Mouse (Mus musculus) forebrain, embryonic 10.5 days (tissue): ENCODE measurements at regions not wholly inside any gene's neighbourhood (a gene's known extent, or its start where the extent isn't known, plus 50 kb on each side); places are given as distances from the start of the nearest gene placed in this dataset.

Experiments
- DNase-seq: peaks from one replicate; pipeline ENCODE4 v3.0.0-alpha.2; 2017; ENCODE audit warnings: low spot score; ENCODE audit errors: extremely low spot score
- H3K27ac ChIP-seq: fragments of 300-500 bp; sonication (generic); 2 replicates; pipeline ENCODE4 v1.5.1; 2016; ENCODE audit warnings: mild to moderate bottlenecking
- H3K27me3 ChIP-seq: fragments of 300-500 bp; sonication (generic); 2 replicates; pipeline ENCODE4 v1.6.1; 2016; ENCODE audit warnings: mild to moderate bottlenecking; ENCODE audit not compliant: poor library complexity, severe bottlenecking
- H3K36me3 ChIP-seq: fragments of 300-500 bp; sonication (generic); replicated peaks from 2 replicates; pipeline ENCODE4 v1.6.1; 2016; ENCODE audit warnings: mild to moderate bottlenecking, moderate library complexity
- H3K4me1 ChIP-seq: fragments of 300-500 bp; sonication (generic); 2 replicates; pipeline ENCODE4 v1.6.1; 2016
- H3K4me3 ChIP-seq: fragments of 300-500 bp; sonication (generic); 2 replicates; pipeline ENCODE4 v1.5.1; 2016; ENCODE audit warnings: mild to moderate bottlenecking, moderate library complexity
- H3K9me3 ChIP-seq: fragments of 300-500 bp; sonication (generic); 2 replicates; pipeline ENCODE4 v1.6.1; 2016; ENCODE audit warnings: mild to moderate bottlenecking, moderate library complexity
- WGBS: fragments of 180-500 bp; shearing (Covaris S2); methylation state at CpG from one replicate; pipeline ENCODE4 v1.1.7; 2016; 5-methylcytosine and 5-hydroxymethylcytosine counted together

DNA sequence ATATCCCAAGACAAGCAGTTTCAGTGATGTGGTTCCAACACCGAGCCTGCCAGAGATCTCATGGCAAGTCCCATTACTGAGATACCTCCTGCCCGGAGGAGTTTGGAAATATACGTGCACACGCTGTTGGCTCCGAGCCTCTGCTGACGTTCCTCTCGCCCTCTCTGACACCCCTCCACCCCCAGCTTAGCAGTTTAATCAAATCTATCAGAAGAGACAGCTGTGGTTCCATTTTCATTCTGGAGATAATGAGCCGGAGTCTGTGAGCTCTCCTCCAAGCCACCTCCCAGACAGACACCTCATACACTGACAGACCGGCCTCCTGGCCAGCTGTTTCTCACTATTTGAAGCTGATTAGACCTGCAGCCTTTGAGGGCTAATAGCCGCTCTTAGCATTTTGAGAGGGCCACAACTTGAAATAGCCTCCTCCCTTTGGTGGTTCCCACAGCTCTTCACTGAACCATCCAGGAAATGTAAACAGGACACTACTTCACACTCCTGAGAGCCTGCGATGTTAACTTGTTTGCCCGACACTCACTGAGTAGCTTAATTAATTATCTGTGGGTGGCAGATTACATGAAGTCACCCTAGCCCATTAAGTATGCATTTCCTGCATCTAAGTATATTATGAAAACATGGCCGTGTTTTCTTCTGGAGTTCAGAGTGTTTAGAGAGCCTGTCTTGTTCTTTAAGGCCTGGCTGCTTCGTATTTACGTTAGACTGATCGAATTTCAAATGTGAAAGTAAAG lies 180.3 kb upstream of the Lrig3 start:
- H3K27ac ChIP-seq, result peak overlapping the region; percentile 87
- H3K9me3 ChIP-seq, result peaks cover 6% of the 10 kb centered on the region; the same call in 1 of the 2 replicates
- DNase-seq, result peak; percentile 27
- no peaks in the 10 kb centered on the region for H3K36me3 ChIP-seq
- WGBS, result 17% methylated on average over 16 of the region's 16 CpGs
- H3K4me3 ChIP-seq, result peak overlapping the region; percentile 44; the same call in 1 of the 2 replicates
- no peaks in the 10 kb centered on the region for H3K27me3 ChIP-seq
- peaks cover 50% of the 10 kb centered on the region for H3K4me1 ChIP-seq

DNA sequence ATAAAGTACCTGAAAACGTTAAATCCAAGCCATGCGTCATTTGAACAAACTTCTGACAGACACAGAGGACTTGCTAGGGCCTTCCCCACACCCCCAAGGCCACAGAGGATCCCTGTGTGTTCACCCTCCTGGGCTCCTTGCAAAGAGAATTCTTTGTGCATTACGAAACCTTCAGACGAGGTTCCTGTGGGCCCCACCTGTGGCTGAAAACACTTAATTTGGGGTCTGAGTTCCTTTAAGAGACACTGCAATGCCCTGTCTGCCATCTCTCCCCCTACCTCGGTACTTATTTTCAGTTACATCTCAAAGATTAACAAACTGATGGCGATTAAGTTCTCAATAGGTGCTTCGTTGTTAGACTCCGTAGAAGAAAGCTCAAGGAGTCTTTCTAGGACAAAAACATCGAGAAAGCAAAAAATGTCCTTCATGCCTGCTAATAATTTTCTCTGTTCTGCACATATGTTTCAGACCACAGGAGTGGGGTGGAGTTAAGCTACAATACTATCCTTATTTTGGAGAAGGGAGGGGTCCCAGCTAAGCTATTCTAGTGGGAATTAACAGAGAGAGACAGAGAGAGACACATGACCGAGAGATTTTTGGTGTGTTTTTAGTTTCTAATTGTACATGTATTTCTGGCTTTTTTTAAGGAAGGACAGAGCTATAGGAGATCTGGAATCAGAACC lies 179.6 kb upstream of the Lrig3 start:
- Histone ChIP-seq H3K36me3 (no peaks in the 10 kb centered on the region), H3K4me1 (peaks cover 50% of the 10 kb centered on the region), H3K27ac (peak overlapping the region; percentile 87), H3K27me3 (no peaks in the 10 kb centered on the region), H3K9me3 (peaks cover 6% of the 10 kb centered on the region; the same call in 1 of the 2 replicates), H3K4me3 (peak overlapping the region; percentile 44)
- DNase-seq, result no peak
- WGBS, result 3% methylated on average over 10 of the region's 10 CpGs

DNA sequence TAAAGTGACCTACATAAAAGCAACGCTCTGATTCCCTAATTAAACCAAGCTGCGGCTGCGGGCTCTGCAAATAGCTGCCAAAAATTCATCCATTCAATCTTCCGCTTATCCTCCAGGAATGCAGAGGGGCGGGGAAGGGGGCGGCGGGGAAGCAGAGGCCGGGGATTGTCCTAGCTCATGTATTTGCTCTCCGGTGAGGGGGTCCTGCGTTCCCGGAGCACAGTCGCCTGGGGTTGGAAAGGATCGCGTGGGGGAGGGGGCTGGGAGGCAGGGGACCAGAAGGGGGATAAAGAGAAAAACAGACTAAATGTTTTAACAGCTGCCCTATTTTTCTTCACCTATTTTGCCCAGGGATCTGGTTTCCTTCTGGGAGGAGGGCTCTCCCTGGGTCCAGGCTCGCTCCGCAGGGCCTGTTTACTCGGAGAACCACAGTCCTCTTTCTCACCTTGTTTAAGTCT lies 179.1 kb upstream of the Lrig3 start:
- peaks cover 6% of the 10 kb centered on the region; the same call in 1 of the 2 replicates for H3K9me3 ChIP-seq
- peak; percentile 86 for DNase-seq
- H3K27me3 ChIP-seq, result no peaks in the 10 kb centered on the region
- no peaks in the 10 kb centered on the region for H3K36me3 ChIP-seq
- WGBS, result 1% methylated on average over 17 of the region's 17 CpGs
- peaks cover 50% of the 10 kb centered on the region for H3K4me1 ChIP-seq
- peak overlapping the region; percentile 87 for H3K27ac ChIP-seq
- H3K4me3 ChIP-seq, result peak overlapping the region; percentile 44

DNA sequence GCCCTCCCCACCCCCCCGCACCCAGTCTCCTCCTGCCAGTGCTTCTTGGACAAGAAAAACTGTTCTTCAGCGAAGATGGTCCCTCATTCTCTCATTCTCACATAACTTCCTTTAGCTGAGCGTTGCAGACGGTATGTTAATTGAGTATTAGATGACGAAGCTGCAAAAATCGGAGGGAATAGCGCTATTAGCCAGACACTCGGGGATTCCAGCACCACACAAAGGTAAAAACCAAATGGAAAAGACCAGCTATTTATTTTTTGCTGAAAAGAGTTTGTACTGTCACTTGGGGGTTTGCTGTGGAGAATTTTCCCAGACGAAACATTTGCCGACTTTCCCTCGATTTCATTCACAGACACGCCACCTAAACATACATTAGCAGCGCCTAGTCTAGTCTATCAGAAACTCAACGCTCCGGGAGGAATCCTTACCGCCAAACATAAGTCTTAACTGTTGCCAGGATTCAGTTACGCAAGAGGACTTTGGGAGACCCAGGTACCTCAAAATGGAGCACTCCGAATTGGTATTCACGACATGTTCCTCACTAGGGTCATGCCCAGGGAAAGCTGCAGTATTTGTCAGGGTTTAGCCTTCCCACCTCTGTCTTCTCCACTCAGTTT lies 178.4 kb upstream of the Lrig3 start:
- WGBS, result 45% methylated on average over 19 of the region's 19 CpGs
- DNase-seq, result no peak

DNA sequence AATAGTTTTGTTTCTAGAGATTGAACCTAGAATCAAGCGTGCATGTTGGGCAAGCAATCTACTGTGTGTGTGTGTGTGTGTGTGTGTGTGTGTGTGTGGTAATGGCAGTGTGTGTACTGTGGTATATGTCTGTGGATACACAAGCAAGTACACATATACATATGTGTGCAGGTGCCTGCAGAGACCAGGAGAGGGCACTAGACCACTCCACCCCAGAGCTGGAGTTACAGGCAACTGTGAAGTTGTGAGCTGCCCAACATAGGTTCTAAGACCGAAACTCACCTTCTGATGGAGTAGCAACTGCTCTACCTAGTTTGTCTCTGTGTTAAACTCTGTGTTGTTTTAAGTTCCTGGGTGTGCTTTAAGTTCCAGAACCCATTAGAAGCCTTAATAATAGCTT lies 177.7 kb upstream of the Lrig3 start:
- peaks cover 38% of the 10 kb centered on the region for H3K4me1 ChIP-seq
- no peak overlapping the region for H3K4me3 ChIP-seq
- peaks cover 12% of the 10 kb centered on the region for H3K9me3 ChIP-seq
- WGBS, result 94% methylated on average over 2 of the region's 2 CpGs
- H3K27ac ChIP-seq, result no peak overlapping the region
- DNase-seq, result no peak
- no peaks in the 10 kb centered on the region for H3K27me3 ChIP-seq
- no peaks in the 10 kb centered on the region for H3K36me3 ChIP-seq

More for the DNA sequence above, 178.4 kb upstream of the Lrig3 start:
- Histone ChIP-seq H3K36me3 (no peaks in the 10 kb centered on the region), H3K27me3 (no peaks in the 10 kb centered on the region), H3K9me3 (peaks cover 6% of the 10 kb centered on the region; the same call in 1 of the 2 replicates), H3K4me3 (peak overlapping the region; percentile 44), H3K27ac (peak overlapping the region; percentile 87), H3K4me1 (peaks cover 45% of the 10 kb centered on the region)

DNA sequence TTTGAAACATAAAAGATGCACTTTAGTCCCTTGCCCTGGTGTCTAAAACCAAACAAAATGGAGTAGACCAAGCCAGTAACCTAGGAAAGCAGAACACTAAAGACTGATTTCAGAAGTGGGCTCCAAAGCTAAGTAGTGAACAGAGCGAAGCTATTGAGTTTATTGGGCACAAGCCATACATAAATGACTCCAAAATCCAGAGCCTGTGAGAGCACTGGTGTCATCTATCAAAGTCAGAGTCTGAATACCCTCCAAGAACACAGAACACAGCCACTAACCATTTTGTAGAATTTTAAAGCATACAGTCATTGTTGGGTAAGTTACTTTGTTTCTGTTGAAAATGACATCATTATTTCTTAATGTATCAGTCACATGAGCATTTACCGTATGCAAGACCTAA lies 175.0 kb upstream of the Lrig3 start:
- H3K4me1 ChIP-seq, result peaks cover 25% of the 10 kb centered on the region
- H3K36me3 ChIP-seq, result no peaks in the 10 kb centered on the region
- H3K4me3 ChIP-seq, result no peak overlapping the region
- 91% methylated on average over 2 of the region's 2 CpGs for WGBS
- DNase-seq, result no peak
- H3K27me3 ChIP-seq, result no peaks in the 10 kb centered on the region
- no peak overlapping the region for H3K27ac ChIP-seq
- H3K9me3 ChIP-seq, result peaks cover 19% of the 10 kb centered on the region

DNA sequence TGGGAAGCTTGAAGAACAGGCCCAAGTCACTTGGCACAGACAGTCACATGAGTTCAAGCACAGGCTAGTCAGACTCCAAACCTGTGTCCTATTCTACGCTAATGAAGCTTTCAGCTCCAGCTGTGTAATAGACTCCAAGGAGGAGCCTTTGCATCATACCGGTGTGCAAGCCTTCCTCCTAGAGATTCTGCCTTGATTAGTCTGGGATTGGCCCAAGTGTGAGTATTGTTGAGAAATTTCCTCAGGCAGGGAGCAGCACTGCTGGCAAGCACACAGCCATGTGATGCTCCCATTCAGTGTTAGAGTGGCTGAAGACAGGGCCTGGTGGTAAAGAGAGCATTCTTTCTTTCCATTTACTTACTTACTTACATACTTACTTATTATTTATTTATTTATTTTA lies 171.5 kb upstream of the Lrig3 start:
- peaks cover 6% of the 10 kb centered on the region for H3K4me1 ChIP-seq
- peaks cover 13% of the 10 kb centered on the region for H3K9me3 ChIP-seq
- no peaks in the 10 kb centered on the region for H3K36me3 ChIP-seq
- peaks cover 8% of the 10 kb centered on the region; the same call in 1 of the 2 replicates for H3K27me3 ChIP-seq
- H3K27ac ChIP-seq, result no peak overlapping the region
- WGBS, result 98% methylated on average over 2 of the region's 2 CpGs
- no peak overlapping the region for H3K4me3 ChIP-seq
- no peak for DNase-seq

DNA sequence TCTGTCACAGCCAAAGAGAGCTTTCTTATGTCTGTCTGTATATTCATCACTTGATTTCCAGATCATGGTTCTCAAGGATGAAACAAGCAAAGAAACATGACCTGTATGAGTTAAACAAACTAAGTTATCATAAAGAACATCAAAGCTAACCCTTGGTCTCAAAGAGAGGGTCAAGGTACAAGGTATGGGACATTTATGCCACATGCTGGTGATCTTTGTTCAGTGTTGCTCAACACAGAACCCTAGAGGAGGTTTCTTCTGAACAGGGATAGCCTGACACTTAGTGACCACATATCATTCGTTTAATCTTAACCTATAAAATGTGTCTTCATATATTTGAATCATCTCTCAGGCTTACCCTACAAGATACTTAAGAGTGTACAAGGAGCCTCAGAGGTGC lies 170.6 kb upstream of the Lrig3 start:
- no peak overlapping the region for H3K27ac ChIP-seq

DNA sequence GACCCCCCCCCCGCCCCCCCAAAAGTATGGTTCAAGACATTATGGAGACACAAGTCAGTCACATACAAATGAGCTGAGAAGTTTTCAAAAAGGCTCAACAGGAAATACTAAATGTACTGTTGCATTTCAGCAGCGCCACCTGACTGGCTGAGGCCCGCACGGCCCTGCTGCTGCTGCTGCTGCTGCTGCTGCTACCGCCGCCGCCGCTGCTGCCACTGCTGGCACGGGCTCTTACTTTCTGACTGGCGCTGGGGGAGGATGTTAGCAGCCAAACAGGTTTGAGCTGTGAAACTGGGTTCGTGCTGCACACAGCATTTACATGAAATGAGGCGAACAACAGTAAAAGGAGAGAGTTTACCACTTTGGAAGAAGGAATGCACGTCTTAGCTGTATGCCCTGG lies 167.3 kb upstream of the Lrig3 start:
- no peak overlapping the region; the same call in 1 of the 2 replicates for H3K4me3 ChIP-seq
- peaks cover 23% of the 10 kb centered on the region for H3K4me1 ChIP-seq
- H3K27ac ChIP-seq, result peak overlapping the region; percentile 11; the same call in 1 of the 2 replicates
- peak; percentile 33 for DNase-seq
- no peaks in the 10 kb centered on the region for H3K36me3 ChIP-seq
- H3K27me3 ChIP-seq, result peaks cover 8% of the 10 kb centered on the region; the same call in 1 of the 2 replicates
- 0 out of 2 replicates have a peak, but pooled peaks cover 3% of the 10 kb centered on the region for H3K9me3 ChIP-seq
- 21% methylated on average over 13 of the region's 13 CpGs for WGBS

More for the DNA sequence above, 170.6 kb upstream of the Lrig3 start:
- 94% methylated on average over 1 of the region's 1 CpGs for WGBS
- Histone ChIP-seq H3K4me3 (no peak overlapping the region), H3K36me3 (no peaks in the 10 kb centered on the region), H3K9me3 (peaks cover 13% of the 10 kb centered on the region), H3K4me1 (peaks cover 7% of the 10 kb centered on the region), H3K27me3 (peaks cover 8% of the 10 kb centered on the region; the same call in 1 of the 2 replicates)
- no peak for DNase-seq

DNA sequence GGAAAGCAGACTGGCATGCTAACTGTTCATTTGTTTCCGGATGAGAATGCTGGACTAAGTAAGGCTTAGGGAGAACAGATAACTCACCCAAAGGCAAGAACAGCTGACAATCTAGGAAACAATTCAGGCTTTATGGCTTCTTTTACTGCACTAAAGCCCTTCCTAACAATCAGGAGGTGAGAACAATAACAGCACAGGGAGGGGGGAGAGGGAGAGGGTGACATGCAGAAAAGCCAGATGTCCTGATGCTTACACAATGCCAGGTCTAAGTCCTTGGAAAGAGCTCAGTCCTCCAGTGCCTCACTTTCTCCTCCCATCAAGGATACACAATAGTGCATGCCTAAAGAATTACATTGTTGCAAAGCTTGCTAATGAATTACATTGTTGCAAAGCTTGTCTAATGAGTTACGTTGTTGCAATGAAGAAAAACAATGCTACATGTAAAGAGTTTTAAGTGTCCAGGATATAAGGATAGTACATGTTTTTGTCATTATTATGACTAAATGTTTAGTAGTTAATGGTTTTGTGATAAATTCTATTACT lies 165.3 kb upstream of the Lrig3 start:
- Histone ChIP-seq H3K36me3 (no peaks in the 10 kb centered on the region), H3K9me3 (no peaks in the 10 kb centered on the region), H3K27me3 (peaks cover 8% of the 10 kb centered on the region; the same call in 1 of the 2 replicates), H3K4me1 (peaks cover 23% of the 10 kb centered on the region), H3K4me3 (no peak overlapping the region), H3K27ac (no peak overlapping the region)
- 41% methylated on average over 2 of the region's 2 CpGs for WGBS
- DNase-seq, result no peak

DNA sequence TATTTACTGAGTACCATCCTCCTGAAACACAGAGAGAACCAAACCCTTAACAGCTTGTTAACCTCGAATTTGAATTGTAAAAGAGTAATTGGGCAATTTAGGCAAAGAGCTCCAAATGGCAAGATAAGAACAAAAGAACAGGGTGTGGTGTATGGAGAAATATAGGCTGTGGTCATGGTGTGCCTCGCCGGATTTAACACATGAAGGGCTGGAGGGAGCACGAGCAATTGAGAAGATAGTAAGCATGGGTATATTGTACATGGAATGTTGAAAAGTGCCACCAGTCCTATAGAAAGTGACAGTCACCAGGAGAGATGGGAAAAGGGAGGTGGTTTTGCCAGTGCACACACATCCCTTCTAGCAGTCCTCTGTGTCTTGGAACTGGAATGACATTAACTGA lies 164.5 kb upstream of the Lrig3 start:
- H3K9me3 ChIP-seq, result no peaks in the 10 kb centered on the region
- H3K36me3 ChIP-seq, result no peaks in the 10 kb centered on the region
- H3K27ac ChIP-seq, result no peak overlapping the region
- H3K27me3 ChIP-seq, result peaks cover 8% of the 10 kb centered on the region; the same call in 1 of the 2 replicates
- H3K4me3 ChIP-seq, result no peak overlapping the region
- no peak for DNase-seq
- peaks cover 23% of the 10 kb centered on the region for H3K4me1 ChIP-seq
- WGBS, result 54% methylated on average over 4 of the region's 4 CpGs

DNA sequence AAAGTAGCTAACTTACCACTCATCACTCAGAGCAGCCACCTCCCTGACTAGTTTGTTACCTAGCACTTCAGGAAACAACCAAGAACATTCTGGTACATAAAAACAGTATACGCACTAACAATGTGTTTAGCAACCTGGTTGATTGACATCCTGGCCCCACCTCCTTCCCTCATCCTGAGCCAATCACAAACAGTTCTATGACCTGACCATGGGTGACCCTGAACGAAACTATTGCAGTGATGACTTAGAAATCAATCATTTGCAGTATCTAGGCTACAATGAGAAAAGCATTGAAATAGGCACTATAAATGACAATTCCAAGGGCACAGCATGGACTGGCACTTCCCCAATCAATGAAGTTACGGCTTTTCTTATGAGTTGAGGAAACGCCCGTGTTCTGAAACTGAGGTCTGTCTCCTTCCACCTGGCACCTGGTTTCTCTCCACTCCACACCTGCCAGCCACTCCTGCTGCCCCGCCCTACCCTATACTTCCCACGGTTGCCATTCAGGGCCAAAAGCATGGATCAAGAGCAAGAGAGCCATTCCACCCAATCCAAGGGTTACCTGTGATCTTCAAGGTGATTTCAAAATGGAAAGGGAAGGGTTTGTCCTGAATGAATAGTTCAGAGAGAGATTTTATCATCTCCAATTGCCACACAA lies 162.9 kb upstream of the Lrig3 start:
- no peak overlapping the region for H3K4me3 ChIP-seq
- H3K27me3 ChIP-seq, result no peaks in the 10 kb centered on the region; the same call in 1 of the 2 replicates
- no peak for DNase-seq
- no peak overlapping the region for H3K27ac ChIP-seq
- H3K9me3 ChIP-seq, result no peaks in the 10 kb centered on the region
- WGBS, result 94% methylated on average over 7 of the region's 7 CpGs
- H3K36me3 ChIP-seq, result no peaks in the 10 kb centered on the region
- peaks cover 23% of the 10 kb centered on the region for H3K4me1 ChIP-seq
